Mouse (Mus musculus) MEL (cell line): ENCODE results near the gene Adam19.

ENCODE experiments used
- CHD1 ChIP-seq: IDR thresholded peaks from 2 replicates; pipeline ENCODE4 v1.6.1; 2012; ENCODE audit warnings: low read depth, mild to moderate bottlenecking, inconsistent platforms, low read length, improper control_type of control experiment
- CTCF ChIP-seq, 3 experiments: IDR thresholded peaks in 2 of 3; conservative IDR thresholded peaks in 1 of 3; 2 replicates each; pipeline ENCODE4 v1.5.1; 2011 to 2012; ENCODE audit warnings: low read length in 3 of 3, low read depth in 2 of 3, mild to moderate bottlenecking in 2 of 3, improper control_type of control experiment in 1 of 3, inconsistent platforms in 1 of 3, mixed read lengths in 1 of 3, moderate library complexity in 1 of 3; ENCODE audit not compliant: control insufficient read depth in 1 of 3, insufficient read depth in 1 of 3, poor library complexity in 1 of 3, severe bottlenecking in 1 of 3
- ETS1 ChIP-seq: IDR thresholded peaks from 2 replicates; pipeline ENCODE4 v1.6.1; 2012; ENCODE audit warnings: low read depth, mild to moderate bottlenecking, inconsistent platforms, low read length, improper control_type of control experiment, moderate library complexity
- GATA1 ChIP-seq: IDR thresholded peaks from 2 replicates; pipeline ENCODE4 v1.6.1; 2011; ENCODE audit warnings: low read depth, low read length, improper control_type of control experiment
- NRF1 ChIP-seq: IDR thresholded peaks from 2 replicates; pipeline ENCODE4 v1.6.1; 2014; ENCODE audit warnings: low read depth, mild to moderate bottlenecking, inconsistent platforms, low read length, improper control_type of control experiment, moderate library complexity; ENCODE audit not compliant: poor library complexity, insufficient read depth, severe bottlenecking
- POLR2A ChIP-seq, 2 experiments: IDR thresholded peaks; 2 replicates each; pipeline ENCODE4 v1.6.1; 2011 to 2012; ENCODE audit warnings: low read length in 2 of 2, mild to moderate bottlenecking in 2 of 2, control low read depth in 1 of 2, improper control_type of control experiment in 1 of 2, low read depth in 1 of 2, moderate library complexity in 1 of 2; ENCODE audit not compliant: control insufficient read depth in 1 of 2, insufficient read depth in 1 of 2, poor library complexity in 1 of 2
- RCOR1 ChIP-seq: IDR thresholded peaks from 2 replicates; pipeline ENCODE4 v1.6.1; 2012; ENCODE audit warnings: low read depth, mild to moderate bottlenecking, inconsistent platforms, low read length, improper control_type of control experiment
- SIN3A ChIP-seq: IDR thresholded peaks from 2 replicates; pipeline ENCODE4 v1.6.1; 2012; ENCODE audit warnings: low read length, improper control_type of control experiment, inconsistent platforms
- SMC3 ChIP-seq: IDR thresholded peaks from 2 replicates; pipeline ENCODE4 v1.6.1; 2011; ENCODE audit warnings: low read depth, low read length, improper control_type of control experiment
- TAL1 ChIP-seq: IDR thresholded peaks from 2 replicates; pipeline ENCODE4 v1.6.1; 2012; ENCODE audit warnings: mild to moderate bottlenecking, inconsistent platforms, low read length, moderate library complexity, mixed read lengths
- TBP ChIP-seq: IDR thresholded peaks from 2 replicates; pipeline ENCODE4 v1.8.0; 2011; ENCODE audit warnings: low read depth, low read length, improper control_type of control experiment
- USF2 ChIP-seq, 2 experiments: IDR thresholded peaks; 2 replicates each; pipeline ENCODE4 v1.6.1; 2011 to 2012; ENCODE audit warnings: improper control_type of control experiment in 2 of 2, low read length in 2 of 2, borderline replicate concordance in 1 of 2, inconsistent platforms in 1 of 2, low read depth in 1 of 2, mild to moderate bottlenecking in 1 of 2; ENCODE audit not compliant: insufficient read depth in 1 of 2
- ZMIZ1 ChIP-seq: IDR thresholded peaks from 2 replicates; pipeline ENCODE4 v1.6.1; 2012; ENCODE audit warnings: low read depth, mild to moderate bottlenecking, inconsistent platforms, low read length, improper control_type of control experiment, moderate library complexity
- ZNF384 ChIP-seq: IDR thresholded peaks from 2 replicates; pipeline ENCODE4 v1.6.1; 2012; ENCODE audit warnings: low read depth, mild to moderate bottlenecking, inconsistent platforms, low read length, improper control_type of control experiment

DNA sequence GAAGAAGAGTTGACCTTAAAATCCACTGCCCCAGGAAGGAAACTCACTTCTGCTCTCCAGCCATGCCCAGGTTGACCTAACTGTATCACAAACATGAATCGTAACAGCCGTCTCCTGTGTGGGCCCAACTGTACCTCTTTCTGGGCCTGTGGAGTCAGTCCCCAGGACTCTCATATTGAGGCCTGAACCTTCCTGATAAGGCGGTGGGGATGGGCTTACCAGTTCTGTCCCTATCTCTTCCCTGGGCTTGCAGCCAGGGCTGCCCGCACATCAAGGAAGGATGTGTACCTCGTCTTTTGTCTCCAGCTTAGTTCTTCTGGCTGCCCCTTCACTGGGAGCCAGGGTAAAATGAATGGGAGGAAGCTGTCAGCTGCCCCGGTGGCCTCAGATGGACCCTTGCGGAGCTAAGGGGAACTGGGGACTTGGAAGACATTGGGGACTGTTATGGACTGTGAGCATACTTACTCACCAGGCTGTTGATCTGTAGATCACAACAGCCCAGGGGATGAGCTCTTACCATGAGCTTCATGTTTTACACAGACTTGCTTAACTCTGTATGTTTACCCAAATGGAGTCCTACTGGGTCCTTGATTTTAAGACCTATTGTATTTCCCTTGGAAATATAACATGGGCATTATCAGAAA is 22.1 kb downstream of the Adam19 start:
- no peak for TF ChIP-seq CTCF (IDR thresholded peaks at IDR 0.05 in 2 of 3, conservative IDR thresholded peaks at IDR 0.05 in 1 of 3; ENCODE audit: control insufficient read depth in 1 of 3, insufficient read depth in 1 of 3, low read depth in 2 of 3, low read length in 3 of 3, poor library complexity in 1 of 3, severe bottlenecking in 1 of 3)
- peak; percentile 99 for TF ChIP-seq TAL1
- TF ChIP-seq ETS1, result peak; percentile 91
- peak; percentile 91 for TF ChIP-seq RCOR1
- TF ChIP-seq ZNF384, result no peak
- no peak for TF ChIP-seq NRF1
- peak; percentile 98 for TF ChIP-seq GATA1
- TF ChIP-seq SMC3, result no peak
- TF ChIP-seq ZMIZ1, result no peak
- no peak for TF ChIP-seq USF2 (IDR thresholded peaks at IDR 0.05; ENCODE audit: borderline replicate concordance in 1 of 2, insufficient read depth in 1 of 2, low read depth in 1 of 2, low read length in 2 of 2)
- peak; percentile 81 for TF ChIP-seq SIN3A
- TF ChIP-seq TBP, result peak; percentile 85
- TF ChIP-seq CHD1, result 0 out of 2 replicates have a peak, but pooled peaks have one; percentile 19
- 0 out of 4 replicates have a peak, but pooled peaks have one; percentile 20 to 49 for TF ChIP-seq POLR2A (IDR thresholded peaks at IDR 0.05; ENCODE audit: control insufficient read depth in 1 of 2, insufficient read depth in 1 of 2, low read depth in 1 of 2, low read length in 2 of 2, poor library complexity in 1 of 2)
